Mouse (Mus musculus): Measurements from ENCODE around the gene Bet1l. TPM values are rescaled to one million over a fixed set of nuclear protein-coding genes. Genes with fewer than 3 reads are reported as not detected.

The Bet1l gene
- polyA plus RNA-seq, 1 experiment from 2014 or later: 44.2 TPM

GRCm38 (mm10) chr7:140821653-140822329, 35.6 kb downstream of the Bet1l start, which contains the start of gene Zfp941:
Zfp941 (minus strand) TSS chr7:140822178.
- ATAC-seq (ENCODE audit: low read depth): 0 out of 2 replicates have a peak, but pooled peaks have one; percentile 28
- Histone ChIP-seq H3K4me2 (ENCODE audit: low read depth, low read length) (peak within 1 kb of the TSS; percentile 67), H3K9ac (ENCODE audit: low read length) (peak within 1 kb of the TSS; percentile 61)

GRCm38 (mm10) chr7:140821305-140821652, 36.1 kb downstream of the Bet1l start:
- Histone ChIP-seq H3K36me3 (ENCODE audit: control insufficient read depth, insufficient read depth, low read length) (no peaks in the 10 kb centered on the region), H3K9ac (ENCODE audit: low read length) (no peak overlapping the region), H3K27me3 (ENCODE audit: control insufficient read depth, insufficient read depth, low read depth, low read length) (no peaks in the 10 kb centered on the region), H3K27ac (ENCODE audit: low read length) (no peak overlapping the region), H3K4me1 (replicated peaks; ENCODE audit: control insufficient read depth, insufficient read depth, low read length) (no peaks in the 10 kb centered on the region; the same call in 1 of the 2 replicates), H3K4me2 (ENCODE audit: low read depth, low read length) (peak overlapping the region; percentile 67), H3K9me3 (ENCODE audit: control insufficient read depth, low read length) (no peaks in the 10 kb centered on the region), H3K4me3 (ENCODE audit: low read length) (peak overlapping the region; percentile 45)
- 44% methylated on average over 5 of the region's 5 CpGs for WGBS
- ATAC-seq (ENCODE audit: low read depth): no peak

More at GRCm38 (mm10) chr7:140821653-140822329, 35.6 kb downstream of the Bet1l start, which contains the start of gene Zfp941:
- H3K27me3 ChIP-seq (ENCODE audit: control insufficient read depth, insufficient read depth, low read depth, low read length): no peaks in the 10 kb centered on the region
- no peaks in the 10 kb centered on the region; the same call in 1 of the 2 replicates for H3K4me1 ChIP-seq (replicated peaks; ENCODE audit: control insufficient read depth, insufficient read depth, low read length)
- H3K27ac ChIP-seq (ENCODE audit: low read length): no peak within 1 kb of the TSS
- peak within 1 kb of the TSS; percentile 45 for H3K4me3 ChIP-seq (ENCODE audit: low read length)
- WGBS: 2% methylated on average over 21 of the region's 21 CpGs
- H3K9me3 ChIP-seq (ENCODE audit: control insufficient read depth, low read length): no peaks in the 10 kb centered on the region
- no peaks in the 10 kb centered on the region for H3K36me3 ChIP-seq (ENCODE audit: control insufficient read depth, insufficient read depth, low read length)

- Histone ChIP-seq H3K27me3 (ENCODE audit: control insufficient read depth, insufficient read depth, low read depth, low read length) (no peaks in the 10 kb centered on the region), H3K4me3 (ENCODE audit: low read length) (no peak overlapping the region), H3K36me3 (ENCODE audit: control insufficient read depth, insufficient read depth, low read length) (no peaks in the 10 kb centered on the region), H3K9ac (ENCODE audit: low read length) (no peak overlapping the region), H3K27ac (ENCODE audit: low read length) (no peak overlapping the region), H3K4me2 (ENCODE audit: low read depth, low read length) (no peak overlapping the region), H3K4me1 (replicated peaks; ENCODE audit: control insufficient read depth, insufficient read depth, low read length) (no peaks in the 10 kb centered on the region; the same call in 1 of the 2 replicates), H3K9me3 (ENCODE audit: control insufficient read depth, low read length) (no peaks in the 10 kb centered on the region)
- no peak for ATAC-seq (ENCODE audit: low read depth)
- WGBS: 34% methylated on average over 4 of the region's 4 CpGs
These were observed 37.2 kb downstream of the Bet1l start for GRCm38 (mm10) chr7:140820173-140820572.

- Histone ChIP-seq H3K9me3 (ENCODE audit: control insufficient read depth, low read length) (no peaks in the 10 kb centered on the region), H3K4me3 (ENCODE audit: low read length) (no peak overlapping the region), H3K27ac (ENCODE audit: low read length) (no peak overlapping the region), H3K27me3 (ENCODE audit: control insufficient read depth, insufficient read depth, low read depth, low read length) (no peaks in the 10 kb centered on the region), H3K36me3 (ENCODE audit: control insufficient read depth, insufficient read depth, low read length) (no peaks in the 10 kb centered on the region), H3K4me2 (ENCODE audit: low read depth, low read length) (no peak overlapping the region), H3K4me1 (replicated peaks; ENCODE audit: control insufficient read depth, insufficient read depth, low read length) (no peaks in the 10 kb centered on the region), H3K9ac (ENCODE audit: low read length) (no peak overlapping the region)
- 80% methylated on average over 12 of the region's 12 CpGs for WGBS
- ATAC-seq (ENCODE audit: low read depth): no peak
These were observed 44.5 kb downstream of the Bet1l start for GRCm38 (mm10) chr7:140812850-140813249.

- no peak overlapping the region for H3K4me2 ChIP-seq (ENCODE audit: low read depth, low read length)
- 73% methylated on average over 13 of the region's 13 CpGs for WGBS
- ATAC-seq (ENCODE audit: low read depth): no peak
- H3K9ac ChIP-seq (ENCODE audit: low read length): no peak overlapping the region
- no peaks in the 10 kb centered on the region for H3K36me3 ChIP-seq (ENCODE audit: control insufficient read depth, insufficient read depth, low read length)
- no peaks in the 10 kb centered on the region for H3K9me3 ChIP-seq (ENCODE audit: control insufficient read depth, low read length)
- H3K4me1 ChIP-seq (replicated peaks; ENCODE audit: control insufficient read depth, insufficient read depth, low read length): no peaks in the 10 kb centered on the region
- no peak overlapping the region for H3K27ac ChIP-seq (ENCODE audit: low read length)
- no peak overlapping the region for H3K4me3 ChIP-seq (ENCODE audit: low read length)
- no peaks in the 10 kb centered on the region for H3K27me3 ChIP-seq (ENCODE audit: control insufficient read depth, insufficient read depth, low read depth, low read length)
These were observed 45.7 kb downstream of the Bet1l start for GRCm38 (mm10) chr7:140811714-140812113.

GRCm38 (mm10) chr7:140810496-140810895, 46.9 kb downstream of the Bet1l start:
- Histone ChIP-seq H3K9me3 (ENCODE audit: control insufficient read depth, low read length) (no peaks in the 10 kb centered on the region), H3K9ac (ENCODE audit: low read length) (no peak overlapping the region), H3K36me3 (ENCODE audit: control insufficient read depth, insufficient read depth, low read length) (no peaks in the 10 kb centered on the region), H3K4me2 (ENCODE audit: low read depth, low read length) (no peak overlapping the region), H3K4me3 (ENCODE audit: low read length) (no peak overlapping the region), H3K27ac (ENCODE audit: low read length) (no peak overlapping the region), H3K4me1 (replicated peaks; ENCODE audit: control insufficient read depth, insufficient read depth, low read length) (no peaks in the 10 kb centered on the region), H3K27me3 (ENCODE audit: control insufficient read depth, insufficient read depth, low read depth, low read length) (no peaks in the 10 kb centered on the region)
- no peak for ATAC-seq (ENCODE audit: low read depth)
- 82% methylated on average over 6 of the region's 6 CpGs for WGBS

- Histone ChIP-seq H3K4me2 (ENCODE audit: low read depth, low read length) (no peak overlapping the region), H3K36me3 (ENCODE audit: control insufficient read depth, insufficient read depth, low read length) (no peaks in the 10 kb centered on the region), H3K9me3 (ENCODE audit: control insufficient read depth, low read length) (no peaks in the 10 kb centered on the region), H3K9ac (ENCODE audit: low read length) (no peak overlapping the region), H3K4me3 (ENCODE audit: low read length) (no peak overlapping the region), H3K27me3 (ENCODE audit: control insufficient read depth, insufficient read depth, low read depth, low read length) (no peaks in the 10 kb centered on the region), H3K27ac (ENCODE audit: low read length) (no peak overlapping the region), H3K4me1 (replicated peaks; ENCODE audit: control insufficient read depth, insufficient read depth, low read length) (no peaks in the 10 kb centered on the region)
- WGBS: 15% methylated on average over 1 of the region's 1 CpGs
- ATAC-seq (ENCODE audit: low read depth): no peak
These were observed 51.7 kb downstream of the Bet1l start for GRCm38 (mm10) chr7:140805704-140806103.

Other genes with a start within 250 kb of the Bet1l start
- gene Olfr61, start 228.6 kb downstream of the Bet1l start, polyA plus RNA-seq (2015; fragmentation: Nextera tagmentation; extraction: Ambion mirVana): not detected in 2 replicates
- not detected in 2 replicates for gene Olfr53, start 211.1 kb downstream of the Bet1l start, polyA plus RNA-seq (2015; fragmentation: Nextera tagmentation; extraction: Ambion mirVana)
- gene Olfr539, start 197.6 kb downstream of the Bet1l start, polyA plus RNA-seq (2015; fragmentation: Nextera tagmentation; extraction: Ambion mirVana): not detected in 2 replicates
- gene Olfr45, start 175.6 kb downstream of the Bet1l start, polyA plus RNA-seq (2015; fragmentation: Nextera tagmentation; extraction: Ambion mirVana): not detected in 2 replicates
- not detected in 2 replicates for gene Olfr541, start 160.3 kb downstream of the Bet1l start, polyA plus RNA-seq (2015; fragmentation: Nextera tagmentation; extraction: Ambion mirVana)
- gene Cyp2e1, start 93.8 kb downstream of the Bet1l start, polyA plus RNA-seq (2015; fragmentation: Nextera tagmentation; extraction: Ambion mirVana): 0.43 and 0.63 TPM in 2 replicates
- 0.24 and 0.40 TPM in 2 replicates for gene Syce1, start 69.7 kb downstream of the Bet1l start, polyA plus RNA-seq (2015; fragmentation: Nextera tagmentation; extraction: Ambion mirVana)
- gene Zfp941, start 35.4 kb downstream of the Bet1l start, polyA plus RNA-seq (2015; fragmentation: Nextera tagmentation; extraction: Ambion mirVana): 0.38 and 0.74 TPM in 2 replicates
- 5.5 and 9.7 TPM in 2 replicates for gene Urah, start 22.6 kb downstream of the Bet1l start, polyA plus RNA-seq (2015; fragmentation: Nextera tagmentation; extraction: Ambion mirVana)
- 0.39 TPM in 1 of 2 replicates, not detected in the other for gene Scgb1c1, start 12.0 kb downstream of the Bet1l start, polyA plus RNA-seq (2015; fragmentation: Nextera tagmentation; extraction: Ambion mirVana)
- gene Odf3, start 9.8 kb downstream of the Bet1l start, polyA plus RNA-seq (2015; fragmentation: Nextera tagmentation; extraction: Ambion mirVana): not detected in 2 replicates
- gene Gm45785, start 1.2 kb downstream of the Bet1l start, polyA plus RNA-seq (2015; fragmentation: Nextera tagmentation; extraction: Ambion mirVana): not detected in 2 replicates
- 59.0 and 64.3 TPM in 2 replicates for gene Ric8a, start 620 bp downstream of the Bet1l start, polyA plus RNA-seq (2015; fragmentation: Nextera tagmentation; extraction: Ambion mirVana)
- gene Psmd13, start 24.4 kb upstream of the Bet1l start, polyA plus RNA-seq (2015; fragmentation: Nextera tagmentation; extraction: Ambion mirVana): 211 and 213 TPM in 2 replicates
- 23.5 and 25.4 TPM in 2 replicates for gene Sirt3, start 24.7 kb upstream of the Bet1l start, polyA plus RNA-seq (2015; fragmentation: Nextera tagmentation; extraction: Ambion mirVana)
- gene Cox8b, start 42.9 kb upstream of the Bet1l start, polyA plus RNA-seq (2015; fragmentation: Nextera tagmentation; extraction: Ambion mirVana): 10.0 and 14.1 TPM in 2 replicates
- gene Nlrp6, start 63.3 kb upstream of the Bet1l start, polyA plus RNA-seq (2015; fragmentation: Nextera tagmentation; extraction: Ambion mirVana): 0.16 and 0.88 TPM in 2 replicates
- gene Pgghg, start 83.8 kb upstream of the Bet1l start, polyA plus RNA-seq (2015; fragmentation: Nextera tagmentation; extraction: Ambion mirVana): 20.5 and 23.4 TPM in 2 replicates
- 2.8 and 6.6 TPM in 2 replicates for gene Ifitm5, start 92.7 kb upstream of the Bet1l start, polyA plus RNA-seq (2015; fragmentation: Nextera tagmentation; extraction: Ambion mirVana)
- gene Gm45717, start 98.4 kb upstream of the Bet1l start, polyA plus RNA-seq (2015; fragmentation: Nextera tagmentation; extraction: Ambion mirVana): 0.67 TPM in 1 of 2 replicates, not detected in the other
- gene Ifitm2, start 98.4 kb upstream of the Bet1l start, polyA plus RNA-seq (2015; fragmentation: Nextera tagmentation; extraction: Ambion mirVana): 949 and 984 TPM in 2 replicates
- 38.8 and 49.1 TPM in 2 replicates for gene Ifitm1, start 109.6 kb upstream of the Bet1l start, polyA plus RNA-seq (2015; fragmentation: Nextera tagmentation; extraction: Ambion mirVana)
- 262 and 316 TPM in 2 replicates for gene Ifitm3, start 153.2 kb upstream of the Bet1l start, polyA plus RNA-seq (2015; fragmentation: Nextera tagmentation; extraction: Ambion mirVana)
- 1.5 and 1.8 TPM in 2 replicates for gene Ifitm6, start 160.3 kb upstream of the Bet1l start, polyA plus RNA-seq (2015; fragmentation: Nextera tagmentation; extraction: Ambion mirVana)
- gene Gm17387, start 171.6 kb upstream of the Bet1l start, polyA plus RNA-seq (2015; fragmentation: Nextera tagmentation; extraction: Ambion mirVana): not detected in 2 replicates
- 3.2 and 3.8 TPM in 2 replicates for gene B4galnt4, start 203.5 kb upstream of the Bet1l start, polyA plus RNA-seq (2015; fragmentation: Nextera tagmentation; extraction: Ambion mirVana)
- 16.6 and 18.5 TPM in 2 replicates for gene Pkp3, start 220.6 kb upstream of the Bet1l start, polyA plus RNA-seq (2015; fragmentation: Nextera tagmentation; extraction: Ambion mirVana)
- 17.7 and 20.4 TPM in 2 replicates for gene Sigirr, start 243.0 kb upstream of the Bet1l start, polyA plus RNA-seq (2015; fragmentation: Nextera tagmentation; extraction: Ambion mirVana)

All from lung, embryonic 16.5 days (tissue).